In genomic region chr10:93731248-93731691, GRCm38 (mm10) we compare ENCODE assay signal across 1 mouse cellular context.
A peak's percentile ranks its signal among the peaks of the same experiment; 100 is the strongest.
TF ChIP-seq lines count a peak whose summit lies in the region.

No protein-coding gene starts in this region.

TF ChIP-seq in MEL, 35 proteins besides CTCF, POLR2A, EP300 and RAD21 (continued from another document):
- peak; percentile 31; the same call in 1 of the 2 replicates for TF ChIP-seq KAT2A (conservative IDR thresholded peaks at IDR 0.05; ENCODE audit: low read depth, low read length)
TF ChIP-seq in MEL: peak in this region for 16.
